Mouse (Mus musculus) neural tube, embryonic 12.5 days (tissue): Measurements from ENCODE around the gene H3f3b. TPM values are rescaled to one million over a fixed set of nuclear protein-coding genes. Genes with fewer than 3 reads are reported as not detected.

ENCODE experiments used
- ATAC-seq: fragments of 200-750 bp; cut with Nextera tagmentation; 2 replicates; pipeline ENCODE4 v1.8.0; 2017; ENCODE audit warnings: low read depth, mild to moderate bottlenecking, moderate TSS enrichment, moderate library complexity; ENCODE audit not compliant: low FRiP score
- H3K27ac ChIP-seq: fragments of 300-500 bp; sonication (generic); 2 replicates; pipeline ENCODE4 v1.5.1; 2016
- H3K27me3 ChIP-seq: fragments of 300-500 bp; sonication (generic); replicated peaks from 2 replicates; pipeline ENCODE4 v1.6.1; 2016; ENCODE audit warnings: mild to moderate bottlenecking
- H3K36me3 ChIP-seq: fragments of 300-500 bp; sonication (generic); 2 replicates; pipeline ENCODE4 v1.6.1; 2016; ENCODE audit warnings: mild to moderate bottlenecking
- H3K4me1 ChIP-seq: fragments of 300-500 bp; sonication (generic); 2 replicates; pipeline ENCODE4 v1.6.1; 2016
- H3K4me2 ChIP-seq: fragments of 300-500 bp; sonication (generic); replicated peaks from 2 replicates; pipeline ENCODE4 v1.6.1; 2016; ENCODE audit warnings: mild to moderate bottlenecking
- H3K4me3 ChIP-seq: fragments of 300-500 bp; sonication (generic); 2 replicates; pipeline ENCODE4 v1.5.1; 2016
- H3K9ac ChIP-seq: fragments of 300-500 bp; sonication (generic); 2 replicates; pipeline ENCODE4 v1.6.1; 2016; ENCODE audit warnings: mild to moderate bottlenecking
- H3K9me3 ChIP-seq: fragments of 300-500 bp; sonication (generic); 2 replicates; pipeline ENCODE4 v1.6.1; 2016; ENCODE audit warnings: mild to moderate bottlenecking
- WGBS: fragments of 180-500 bp; shearing (Covaris S2); methylation state at CpG from one replicate; pipeline ENCODE4 v1.1.7; 2016; 5-methylcytosine and 5-hydroxymethylcytosine counted together
- polyA plus RNA-seq: library from polyadenylated mRNA; unstranded; fragments of >200 nt; fragmentation: Nextera tagmentation; extraction: Ambion mirVana; gene quantifications from 2 replicates; pipeline ENCODE4 v1.2.1, GENCODE M21; 2016

H3f3b gene
- polyA plus RNA-seq, 1 experiment from 2014 or later = 2,115 TPM

DNA sequence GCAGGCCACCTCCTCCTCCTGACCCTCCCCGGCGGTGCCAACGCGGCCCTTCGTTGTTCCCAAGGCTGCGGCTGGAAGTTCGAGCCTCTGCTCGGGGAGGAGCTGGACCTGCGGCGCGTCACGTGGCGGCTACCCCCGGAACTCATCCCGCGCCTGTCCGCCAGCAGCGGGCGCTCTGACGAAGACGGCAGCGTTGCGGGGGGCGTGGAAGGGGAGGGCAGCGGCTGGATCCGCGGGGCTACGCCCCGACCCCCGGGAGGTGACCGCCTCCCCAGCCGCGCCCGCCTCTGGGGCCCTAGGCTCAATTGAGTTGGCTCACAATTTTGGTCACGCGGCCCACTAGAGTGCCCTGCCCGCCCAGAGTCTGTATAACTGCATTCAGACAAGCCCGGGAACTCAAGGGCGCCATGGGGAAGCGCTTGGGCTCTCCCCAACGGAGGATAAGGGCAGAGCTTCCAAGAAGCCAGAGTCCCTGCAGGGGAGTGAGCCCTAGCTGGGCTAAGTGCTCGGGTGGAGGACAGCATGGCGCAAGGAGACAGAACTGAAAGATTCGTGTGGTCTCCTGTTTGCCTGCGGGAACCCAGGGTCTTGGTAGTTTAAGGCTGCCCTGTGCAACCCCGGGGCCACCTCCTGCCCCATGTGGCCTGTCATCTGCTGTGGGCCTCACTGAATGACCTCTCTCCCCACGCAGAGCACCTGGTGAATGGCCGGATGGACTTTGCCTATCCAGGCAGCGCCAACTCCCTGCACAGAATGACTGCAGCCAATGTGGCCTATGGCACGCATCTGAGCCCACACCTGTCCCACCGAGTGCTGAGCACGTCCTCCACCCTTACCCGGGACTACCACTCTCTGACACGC lies 22.7 kb downstream of the H3f3b start:
- peak overlapping the region; percentile 21 for H3K4me3 ChIP-seq
- H3K27ac ChIP-seq = no peak overlapping the region
- peaks cover 9% of the 10 kb centered on the region; the same call in 1 of the 2 replicates for H3K36me3 ChIP-seq
- H3K9me3 ChIP-seq = no peaks in the 10 kb centered on the region
- ATAC-seq = peak; percentile 55
- peaks cover 10% of the 10 kb centered on the region; the same call in 1 of the 2 replicates for H3K4me1 ChIP-seq
- H3K4me2 ChIP-seq = peak overlapping the region; percentile 65
- 6% methylated on average over 54 of the region's 54 CpGs for WGBS
- peak overlapping the region; percentile 44 for H3K9ac ChIP-seq
- H3K27me3 ChIP-seq = 0 out of 2 replicates have a peak, but pooled peaks cover 4% of the 10 kb centered on the region

DNA sequence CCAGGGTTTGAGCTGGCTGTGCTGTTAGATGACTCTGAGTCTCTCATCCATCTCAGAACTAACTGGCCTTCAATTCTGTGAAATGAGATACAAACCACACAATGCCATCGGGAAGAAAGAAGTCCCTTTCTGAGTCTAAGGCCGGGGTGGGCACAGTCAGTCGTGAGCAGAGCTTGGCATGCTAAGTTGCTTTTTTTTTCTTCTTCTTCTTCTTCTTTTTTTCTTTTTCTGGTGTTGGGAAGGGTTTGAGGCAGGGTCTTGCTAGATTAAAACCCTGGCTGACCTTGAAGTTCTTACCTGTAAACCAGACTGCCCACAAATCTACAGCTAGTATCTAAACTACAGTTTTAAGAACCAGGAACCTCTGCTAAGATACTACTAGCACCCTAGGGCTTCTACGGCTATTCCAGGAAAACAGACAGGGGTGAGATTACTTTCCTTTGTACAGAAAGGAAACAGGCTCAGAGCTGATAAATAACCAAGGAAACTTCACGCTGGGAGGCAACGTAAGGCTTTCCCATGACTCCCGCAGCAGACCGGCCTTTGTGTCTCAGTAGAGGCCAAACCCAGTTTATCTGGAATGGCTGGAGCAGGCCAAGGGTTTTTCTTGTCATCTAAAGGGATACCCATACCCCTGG lies 23.5 kb downstream of the H3f3b start:
- no peaks in the 10 kb centered on the region for H3K9me3 ChIP-seq
- peak overlapping the region; percentile 21 for H3K4me3 ChIP-seq
- peak overlapping the region; percentile 44 for H3K9ac ChIP-seq
- H3K4me2 ChIP-seq = peak overlapping the region; percentile 65
- H3K27me3 ChIP-seq = 0 out of 2 replicates have a peak, but pooled peaks cover 4% of the 10 kb centered on the region
- 37% methylated on average over 8 of the region's 8 CpGs for WGBS
- no peak for ATAC-seq
- H3K36me3 ChIP-seq = peaks cover 9% of the 10 kb centered on the region; the same call in 1 of the 2 replicates
- peaks cover 10% of the 10 kb centered on the region; the same call in 1 of the 2 replicates for H3K4me1 ChIP-seq
- no peak overlapping the region for H3K27ac ChIP-seq

- WGBS = 79% methylated on average over 3 of the region's 3 CpGs
- no peak for ATAC-seq
- H3K27ac ChIP-seq = no peak overlapping the region
- no peak overlapping the region for H3K4me3 ChIP-seq
- H3K4me1 ChIP-seq = peaks cover 10% of the 10 kb centered on the region; the same call in 1 of the 2 replicates
- no peaks in the 10 kb centered on the region for H3K27me3 ChIP-seq
- H3K9ac ChIP-seq = no peak overlapping the region
- no peaks in the 10 kb centered on the region for H3K36me3 ChIP-seq
- no peak overlapping the region for H3K4me2 ChIP-seq
- no peaks in the 10 kb centered on the region for H3K9me3 ChIP-seq
Measured at GRCm38 (mm10) chr11:116002894-116003293, 24.9 kb downstream of the H3f3b start.

- H3K27ac ChIP-seq = no peak overlapping the region
- no peaks in the 10 kb centered on the region for H3K27me3 ChIP-seq
- no peak for ATAC-seq
- peaks cover 10% of the 10 kb centered on the region; the same call in 1 of the 2 replicates for H3K4me1 ChIP-seq
- no peaks in the 10 kb centered on the region for H3K9me3 ChIP-seq
- WGBS = 64% methylated on average over 6 of the region's 6 CpGs
- H3K36me3 ChIP-seq = no peaks in the 10 kb centered on the region
- no peak overlapping the region; the same call in 1 of the 2 replicates for H3K4me2 ChIP-seq
- no peak overlapping the region for H3K4me3 ChIP-seq
- H3K9ac ChIP-seq = no peak overlapping the region
Measured at GRCm38 (mm10) chr11:116001725-116002124, 26.0 kb downstream of the H3f3b start.

DNA sequence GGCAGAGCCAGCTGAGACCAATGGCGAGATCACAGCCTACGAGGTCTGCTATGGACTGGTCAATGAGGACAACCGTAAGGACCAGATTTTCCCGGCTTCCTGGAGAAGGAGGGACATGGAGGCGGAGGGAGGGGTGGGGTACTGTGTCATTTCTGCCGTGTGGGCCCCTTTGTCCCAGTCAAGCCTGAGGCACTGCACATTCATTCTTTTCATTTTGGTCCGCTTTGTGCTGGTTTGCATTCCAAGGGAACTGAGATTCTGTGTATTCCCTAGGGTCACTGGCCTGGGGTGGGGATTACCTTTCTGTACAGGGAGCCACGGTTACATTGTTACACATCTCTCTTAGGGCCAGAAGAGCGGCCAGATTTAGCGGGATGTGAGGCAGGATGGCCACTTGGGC lies 27.2 kb downstream of the H3f3b start:
- no peak for ATAC-seq
- no peak overlapping the region for H3K4me2 ChIP-seq
- H3K9me3 ChIP-seq = no peaks in the 10 kb centered on the region
- H3K27ac ChIP-seq = no peak overlapping the region
- no peaks in the 10 kb centered on the region for H3K36me3 ChIP-seq
- peaks cover 10% of the 10 kb centered on the region; the same call in 1 of the 2 replicates for H3K4me1 ChIP-seq
- 35% methylated on average over 10 of the region's 10 CpGs for WGBS
- H3K4me3 ChIP-seq = no peak overlapping the region
- no peaks in the 10 kb centered on the region for H3K27me3 ChIP-seq
- H3K9ac ChIP-seq = no peak overlapping the region

DNA sequence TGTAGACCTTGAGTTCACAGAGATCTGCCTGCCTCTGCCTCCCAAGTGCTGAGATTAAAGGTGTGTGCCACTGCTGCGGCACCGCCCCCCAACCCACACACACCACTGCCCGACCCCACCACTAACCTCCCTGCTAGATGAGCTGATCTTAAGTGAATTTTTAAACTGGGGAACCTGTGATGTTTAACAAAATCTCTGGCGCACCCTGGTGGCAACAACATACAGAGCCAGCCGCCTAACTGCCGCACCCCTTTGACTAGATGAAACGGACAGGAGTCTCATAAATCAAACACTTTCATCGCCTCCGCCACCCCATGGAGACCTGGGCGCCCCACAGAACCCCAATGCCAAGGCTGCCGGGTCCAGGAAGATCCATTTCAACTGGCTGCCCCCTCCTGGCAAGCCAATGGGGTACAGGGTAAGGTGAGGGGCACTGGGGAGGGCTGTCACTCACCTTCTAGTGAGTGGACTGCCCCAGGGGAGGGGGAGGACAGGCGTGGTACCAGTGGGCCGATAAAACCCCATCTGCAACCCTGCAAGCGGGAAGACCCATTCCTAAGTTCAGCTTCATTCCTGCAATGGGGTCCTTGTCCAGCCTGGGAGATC lies 28.1 kb downstream of the H3f3b start:
- Histone ChIP-seq H3K4me1 (peaks cover 3% of the 10 kb centered on the region; the same call in 1 of the 2 replicates), H3K4me2 (peak overlapping the region; percentile 25), H3K9ac (no peak overlapping the region), H3K27me3 (no peaks in the 10 kb centered on the region), H3K9me3 (no peaks in the 10 kb centered on the region), H3K27ac (no peak overlapping the region), H3K4me3 (no peak overlapping the region), H3K36me3 (no peaks in the 10 kb centered on the region)
- no peak for ATAC-seq
- WGBS = 18% methylated on average over 14 of the region's 14 CpGs

DNA sequence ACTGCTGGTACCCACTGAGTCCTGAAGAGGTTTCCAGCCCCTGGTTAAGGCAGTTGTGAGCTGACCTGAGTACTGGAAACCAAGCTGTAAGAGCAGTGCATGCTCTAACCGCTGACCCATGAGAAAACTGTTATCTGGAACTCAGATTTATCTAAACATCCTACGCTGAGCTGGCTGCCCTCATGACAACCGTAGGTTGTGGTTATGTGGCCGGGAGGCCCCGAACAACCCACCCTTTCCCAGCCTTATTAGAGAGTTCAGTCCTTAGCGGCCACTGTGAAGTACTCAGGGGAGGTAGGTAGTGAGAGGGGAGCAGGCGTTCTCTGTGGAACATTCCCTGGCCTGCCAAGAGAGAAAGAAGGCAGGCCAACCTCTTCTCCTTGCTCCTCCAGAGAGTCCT lies 28.7 kb downstream of the H3f3b start:
- no peak overlapping the region for H3K9ac ChIP-seq
- H3K4me3 ChIP-seq = no peak overlapping the region
- WGBS = 87% methylated on average over 7 of the region's 7 CpGs
- no peaks in the 10 kb centered on the region for H3K4me1 ChIP-seq
- no peaks in the 10 kb centered on the region for H3K9me3 ChIP-seq
- H3K27ac ChIP-seq = no peak overlapping the region
- H3K36me3 ChIP-seq = no peaks in the 10 kb centered on the region
- no peak overlapping the region for H3K4me2 ChIP-seq
- ATAC-seq = no peak
- H3K27me3 ChIP-seq = no peaks in the 10 kb centered on the region

GRCm38 (mm10) chr11:115997662-115998061 lies 30.1 kb downstream of the H3f3b start:
- Histone ChIP-seq H3K36me3 (no peaks in the 10 kb centered on the region), H3K27me3 (peaks cover 7% of the 10 kb centered on the region; the same call in 1 of the 2 replicates), H3K9me3 (no peaks in the 10 kb centered on the region), H3K4me3 (no peak overlapping the region), H3K4me2 (no peak overlapping the region), H3K9ac (no peak overlapping the region), H3K27ac (no peak overlapping the region), H3K4me1 (no peaks in the 10 kb centered on the region)
- 75% methylated on average over 5 of the region's 5 CpGs for WGBS
- no peak for ATAC-seq

DNA sequence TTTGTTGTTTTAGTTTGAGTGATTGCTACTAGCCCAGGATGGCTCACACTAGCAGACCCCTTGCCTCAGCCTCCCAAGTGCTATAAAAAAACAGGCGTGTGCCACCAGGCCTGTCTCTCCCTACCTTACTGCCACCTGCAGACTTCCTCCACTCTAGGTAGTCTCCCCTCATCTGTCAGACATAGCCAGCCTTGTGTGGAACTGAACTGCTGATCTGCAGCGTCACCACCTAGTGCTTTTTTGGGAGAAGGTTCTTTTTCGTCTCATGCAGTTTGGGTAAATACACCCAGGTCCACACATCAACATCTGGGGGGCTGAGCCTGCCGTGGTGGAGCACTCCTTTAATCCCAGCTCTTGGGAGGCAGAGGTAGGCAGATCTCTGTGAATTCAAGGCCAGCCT lies 30.7 kb downstream of the H3f3b start:
- 84% methylated on average over 4 of the region's 4 CpGs for WGBS
- Histone ChIP-seq H3K4me3 (no peak overlapping the region), H3K36me3 (no peaks in the 10 kb centered on the region), H3K9me3 (no peaks in the 10 kb centered on the region), H3K4me1 (no peaks in the 10 kb centered on the region), H3K27me3 (peaks cover 7% of the 10 kb centered on the region; the same call in 1 of the 2 replicates), H3K9ac (no peak overlapping the region), H3K27ac (no peak overlapping the region), H3K4me2 (no peak overlapping the region)
- ATAC-seq = no peak

DNA sequence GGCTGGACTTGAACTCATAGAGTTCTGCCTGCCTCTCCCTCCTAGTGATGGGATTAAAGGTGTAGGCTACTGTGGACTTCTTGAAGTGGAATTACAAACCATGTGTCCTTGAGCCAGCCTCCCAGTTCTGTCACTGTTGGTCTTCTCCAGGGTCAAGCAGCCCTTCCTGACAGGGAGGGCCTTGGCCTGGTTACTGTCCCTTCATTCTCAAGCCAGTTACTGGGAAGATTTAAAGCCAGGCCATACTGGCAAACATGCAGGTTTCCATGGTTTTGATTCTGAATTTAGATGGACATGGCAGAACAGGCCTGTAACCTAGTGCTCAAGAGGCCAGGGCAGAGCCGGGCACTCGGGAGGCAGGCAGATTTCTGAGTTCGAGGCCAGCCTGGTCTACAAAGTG lies 32.5 kb downstream of the H3f3b start:
- WGBS = 95% methylated on average over 3 of the region's 3 CpGs
- H3K9ac ChIP-seq = no peak overlapping the region
- H3K4me3 ChIP-seq = no peak overlapping the region
- H3K27me3 ChIP-seq = peaks cover 7% of the 10 kb centered on the region; the same call in 1 of the 2 replicates
- H3K9me3 ChIP-seq = no peaks in the 10 kb centered on the region
- no peak overlapping the region for H3K27ac ChIP-seq
- no peaks in the 10 kb centered on the region for H3K36me3 ChIP-seq
- H3K4me1 ChIP-seq = no peaks in the 10 kb centered on the region
- H3K4me2 ChIP-seq = no peak overlapping the region
- no peak for ATAC-seq

- no peak for ATAC-seq
- Histone ChIP-seq H3K4me1 (no peaks in the 10 kb centered on the region), H3K36me3 (no peaks in the 10 kb centered on the region), H3K27me3 (peaks cover 7% of the 10 kb centered on the region; the same call in 1 of the 2 replicates), H3K27ac (no peak overlapping the region), H3K9ac (no peak overlapping the region), H3K9me3 (no peaks in the 10 kb centered on the region), H3K4me2 (no peak overlapping the region), H3K4me3 (no peak overlapping the region)
- whole genome bisulfite sequencing = 61% methylated on average over 4 of the region's 4 CpGs
Measured at GRCm38 (mm10) chr11:115992098-115992497, 35.7 kb downstream of the H3f3b start.

GRCm38 (mm10) chr11:115989686-115990085 lies 38.1 kb downstream of the H3f3b start:
- H3K9ac ChIP-seq = no peak overlapping the region; the same call in 1 of the 2 replicates
- no peak overlapping the region for H3K27ac ChIP-seq
- no peak overlapping the region for H3K4me3 ChIP-seq
- 36% methylated on average over 15 of the region's 15 CpGs for WGBS
- no peaks in the 10 kb centered on the region for H3K36me3 ChIP-seq
- H3K9me3 ChIP-seq = no peaks in the 10 kb centered on the region
- ATAC-seq = no peak
- H3K4me2 ChIP-seq = peak overlapping the region; percentile 28; the same call in 1 of the 2 replicates
- peaks cover 7% of the 10 kb centered on the region; the same call in 1 of the 2 replicates for H3K27me3 ChIP-seq
- no peaks in the 10 kb centered on the region for H3K4me1 ChIP-seq
